Mouse (Mus musculus) myocyte (in vitro differentiated cells): ENCODE data around the gene Pcbp4. TPM values are rescaled to one million over a fixed set of nuclear protein-coding genes. Genes with fewer than 3 reads are reported as not detected.

Source experiments
- H3K27me3 ChIP-seq: one replicate; pipeline ENCODE4 v1.6.1; 2011; ENCODE audit not compliant: control insufficient read depth, insufficient read depth, insufficient read length
- H3K36me3 ChIP-seq: one replicate; pipeline ENCODE4 v1.6.1; 2011; ENCODE audit not compliant: control insufficient read depth, insufficient read depth
- H3K4me2 ChIP-seq: one replicate; pipeline ENCODE4 v1.6.1; 2011; ENCODE audit warnings: low read depth, control low read depth
- H3K4me3 ChIP-seq: one replicate; pipeline ENCODE4 v1.5.1; 2011; ENCODE audit warnings: mild to moderate bottlenecking, control low read depth, moderate library complexity
- H3K79me2 ChIP-seq: one replicate; pipeline ENCODE4 v1.6.1; 2011; ENCODE audit not compliant: control insufficient read depth, insufficient read depth
- H3ac ChIP-seq: one replicate; pipeline ENCODE4 v1.6.1; 2011; ENCODE audit not compliant: control insufficient read depth, insufficient read length
- CEBPB ChIP-seq: IDR thresholded peaks from 2 replicates; pipeline ENCODE4 v1.6.1; 2011; ENCODE audit warnings: mild to moderate bottlenecking, moderate library complexity; ENCODE audit not compliant: poor library complexity, insufficient read depth, severe bottlenecking
- E2F4 ChIP-seq: IDR thresholded peaks from one replicate; pipeline ENCODE4 v1.6.1; 2011; ENCODE audit warnings: mild to moderate bottlenecking, control low read depth, moderate library complexity; ENCODE audit not compliant: insufficient read depth
- MAX ChIP-seq: IDR thresholded peaks from one replicate; pipeline ENCODE4 v1.6.1; 2011; ENCODE audit warnings: low read depth, mild to moderate bottlenecking, control low read depth
- MYOD1 ChIP-seq, 3 experiments: IDR thresholded peaks; one replicate each; pipeline ENCODE4 v1.6.1; 2011; ENCODE audit warnings: control low read depth in 2 of 3, low read depth in 2 of 3, mild to moderate bottlenecking in 2 of 3, moderate library complexity in 1 of 3; ENCODE audit not compliant: insufficient read length in 2 of 3, control insufficient read depth in 1 of 3
- MYOG ChIP-seq, 3 experiments: IDR thresholded peaks; one replicate each; pipeline ENCODE4 v1.6.1; 2011; ENCODE audit warnings: control low read depth in 2 of 3, low read depth in 2 of 3, mild to moderate bottlenecking in 2 of 3; ENCODE audit not compliant: insufficient read length in 2 of 3, control insufficient read depth in 1 of 3, insufficient read depth in 1 of 3
- POLR2A ChIP-seq: IDR thresholded peaks from one replicate; pipeline ENCODE4 v1.6.1; 2011; ENCODE audit warnings: low read depth, mild to moderate bottlenecking, control low read depth, moderate library complexity; ENCODE audit not compliant: insufficient read length
- POLR2AphosphoS2 ChIP-seq: IDR thresholded peaks from one replicate; pipeline ENCODE4 v1.6.1; 2011; ENCODE audit warnings: low read depth, control low read depth; ENCODE audit not compliant: insufficient read length
- REST ChIP-seq: IDR thresholded peaks from one replicate; pipeline ENCODE4 v1.6.1; 2011; ENCODE audit warnings: mild to moderate bottlenecking, control low read depth, moderate library complexity; ENCODE audit not compliant: insufficient read depth, insufficient read length
- SRF ChIP-seq: IDR thresholded peaks from one replicate; pipeline ENCODE4 v1.6.1; 2011; ENCODE audit warnings: low read depth; ENCODE audit not compliant: control insufficient read depth, insufficient read length
- TCF12 ChIP-seq: IDR thresholded peaks from one replicate; pipeline ENCODE4 v1.6.1; 2011; ENCODE audit warnings: mild to moderate bottlenecking, control low read depth; ENCODE audit not compliant: poor library complexity, insufficient read depth, severe bottlenecking
- TCF3 ChIP-seq: IDR thresholded peaks from one replicate; pipeline ENCODE4 v1.6.1; 2011; ENCODE audit warnings: low read depth, control low read depth; ENCODE audit not compliant: insufficient read length
- USF1 ChIP-seq: IDR thresholded peaks from one replicate; pipeline ENCODE4 v1.6.1; 2011; ENCODE audit warnings: low read depth, mild to moderate bottlenecking, control low read depth, moderate library complexity
- polyA plus RNA-seq: library from polyadenylated mRNA; unstranded; fragments of >200 nt; fragmentation: generic; extraction: Trizol; gene quantifications from one replicate; pipeline ENCODE4 v1.2.1, GENCODE M21; 2012; ENCODE audit warnings: missing spikeins

The Pcbp4 gene
- polyA plus RNA-seq, 1 experiment, result 274 TPM

- TF ChIP-seq CEBPB (no peak), TCF12 (no peak), MYOD1 (IDR thresholded peaks at IDR 0.05; ENCODE audit: control insufficient read depth in 1 of 3, insufficient read length in 2 of 3, low read depth in 2 of 3) (no peak), POLR2A (no peak), MAX (no peak), USF1 (no peak), TCF3 (no peak)
- no peak within 1 kb of the TSS for H3K4me3 ChIP-seq
These were observed 46.6 kb downstream of the Pcbp4 start, which contains the start of gene Iqcf1 for GRCm38 (mm10) chr9:106499667-106500066. Gene Iqcf1, plus strand, starts transcription at chr9:106499967.

GRCm38 (mm10) chr9:106501846-106502245 is 48.8 kb downstream of the Pcbp4 start:
- Histone ChIP-seq H3K4me2 (no peak overlapping the region), H3K36me3 (no peaks in the 10 kb centered on the region), H3K79me2 (no peaks in the 10 kb centered on the region), H3K4me3 (no peak overlapping the region), H3ac (no peak overlapping the region), H3K27me3 (peaks cover 5% of the 10 kb centered on the region)
- TF ChIP-seq TCF3 (no peak), TCF12 (no peak), E2F4 (no peak), REST (no peak), POLR2AphosphoS2 (no peak), CEBPB (no peak), POLR2A (no peak), MAX (no peak), MYOD1 (IDR thresholded peaks at IDR 0.05; ENCODE audit: control insufficient read depth in 1 of 3, insufficient read length in 2 of 3, low read depth in 2 of 3) (no peak), USF1 (no peak), SRF (no peak), MYOG (IDR thresholded peaks at IDR 0.05; ENCODE audit: control insufficient read depth in 1 of 3, insufficient read depth in 1 of 3, insufficient read length in 2 of 3, low read depth in 2 of 3) (no peak)

More at GRCm38 (mm10) chr9:106499667-106500066, 46.6 kb downstream of the Pcbp4 start, which contains the start of gene Iqcf1:
- Histone ChIP-seq H3K79me2 (no peaks in the 10 kb centered on the region), H3K36me3 (no peaks in the 10 kb centered on the region), H3K4me2 (no peak within 1 kb of the TSS), H3K27me3 (peaks cover 5% of the 10 kb centered on the region), H3ac (no peak within 1 kb of the TSS)

- TF ChIP-seq TCF12, result no peak
- TF ChIP-seq SRF, result no peak
- TF ChIP-seq POLR2A, result no peak
- no peak for TF ChIP-seq POLR2AphosphoS2
- TF ChIP-seq TCF3, result no peak
- no peak for TF ChIP-seq MAX
- TF ChIP-seq MYOG (IDR thresholded peaks at IDR 0.05; ENCODE audit: control insufficient read depth in 1 of 3, insufficient read depth in 1 of 3, insufficient read length in 2 of 3, low read depth in 2 of 3), result no peak
- TF ChIP-seq USF1, result no peak
- no peak for TF ChIP-seq E2F4
- no peak for TF ChIP-seq MYOD1 (IDR thresholded peaks at IDR 0.05; ENCODE audit: control insufficient read depth in 1 of 3, insufficient read length in 2 of 3, low read depth in 2 of 3)
These were observed 51.2 kb downstream of the Pcbp4 start for GRCm38 (mm10) chr9:106504246-106504645.

GRCm38 (mm10) chr9:106509356-106509755 is 56.3 kb downstream of the Pcbp4 start:
- Histone ChIP-seq H3K4me2 (no peak overlapping the region), H3K27me3 (peaks cover 3% of the 10 kb centered on the region)

More at GRCm38 (mm10) chr9:106504246-106504645, 51.2 kb downstream of the Pcbp4 start:
- Histone ChIP-seq H3K4me2 (no peak overlapping the region), H3K36me3 (no peaks in the 10 kb centered on the region), H3K4me3 (no peak overlapping the region), H3K27me3 (peaks cover 5% of the 10 kb centered on the region), H3K79me2 (no peaks in the 10 kb centered on the region), H3ac (no peak overlapping the region)

More at GRCm38 (mm10) chr9:106509356-106509755, 56.3 kb downstream of the Pcbp4 start:
- Histone ChIP-seq H3ac (no peak overlapping the region), H3K79me2 (no peaks in the 10 kb centered on the region), H3K36me3 (no peaks in the 10 kb centered on the region), H3K4me3 (no peak overlapping the region)
- TF ChIP-seq E2F4 (no peak), CEBPB (no peak), POLR2AphosphoS2 (no peak), MYOG (IDR thresholded peaks at IDR 0.05; ENCODE audit: control insufficient read depth in 1 of 3, insufficient read depth in 1 of 3, insufficient read length in 2 of 3, low read depth in 2 of 3) (no peak), USF1 (no peak), MAX (no peak), SRF (no peak), TCF3 (no peak), TCF12 (no peak), MYOD1 (IDR thresholded peaks at IDR 0.05; ENCODE audit: control insufficient read depth in 1 of 3, insufficient read length in 2 of 3, low read depth in 2 of 3) (no peak), POLR2A (no peak), REST (no peak)
